Mouse (Mus musculus): ENCODE data around the gene Tubal3. TPM values are rescaled to one million over a fixed set of nuclear protein-coding genes. Genes with fewer than 3 reads are reported as not detected.

The Tubal3 gene
- polyA plus RNA-seq, 1 experiment from 2014 or later: not detected

DNA sequence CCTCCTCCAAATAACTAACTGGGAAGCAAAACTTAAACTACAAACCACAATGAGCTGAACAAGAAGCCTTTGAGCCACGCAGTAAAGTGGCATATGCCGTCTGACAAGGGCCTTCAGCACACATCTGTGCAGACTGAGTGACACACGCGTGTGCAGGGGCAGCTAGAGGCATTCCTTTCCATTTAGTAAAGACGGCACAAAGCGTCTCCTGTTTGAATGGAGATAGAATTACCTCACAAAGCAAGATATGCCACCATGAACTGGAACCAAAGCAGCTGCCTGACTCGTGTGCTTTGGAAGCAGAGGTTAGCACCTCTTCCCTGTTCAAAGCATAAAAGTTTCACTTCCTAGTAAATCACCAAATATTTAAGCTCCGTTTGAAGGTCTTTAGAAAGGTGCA, 28.0 kb upstream of the Tubal3 start:
- Histone ChIP-seq H3K9ac (replicated peaks; ENCODE audit: low read length) (0 out of 2 replicates have a peak overlapping the region, but pooled peaks have one; percentile 13), H3K9me3 (replicated peaks; ENCODE audit: control insufficient read depth, low read length) (no peaks in the 10 kb centered on the region), H3K27me3 (ENCODE audit: control insufficient read depth, insufficient read depth, low read length) (no peaks in the 10 kb centered on the region), H3K4me1 (ENCODE audit: control insufficient read depth, insufficient read depth, low read length) (no peaks in the 10 kb centered on the region), H3K27ac (replicated peaks; ENCODE audit: low read depth, low read length) (no peak overlapping the region), H3K4me2 (ENCODE audit: low read depth, low read length) (peak overlapping the region; percentile 21; the same call in 1 of the 2 replicates), H3K4me3 (ENCODE audit: low read depth, low read length) (peak overlapping the region; percentile 14; the same call in 1 of the 2 replicates), H3K36me3 (replicated peaks; ENCODE audit: control insufficient read depth, insufficient read depth, low read depth, low read length) (peaks cover 13% of the 10 kb centered on the region)
- no peak for ATAC-seq (replicated peaks; ENCODE audit: insufficient number of reproducible peaks, low FRiP score, low TSS enrichment, low read depth)
- WGBS: 36% methylated on average over 8 of the region's 8 CpGs
- peak; percentile 32 for DNase-seq (ENCODE audit: low spot score)

DNA sequence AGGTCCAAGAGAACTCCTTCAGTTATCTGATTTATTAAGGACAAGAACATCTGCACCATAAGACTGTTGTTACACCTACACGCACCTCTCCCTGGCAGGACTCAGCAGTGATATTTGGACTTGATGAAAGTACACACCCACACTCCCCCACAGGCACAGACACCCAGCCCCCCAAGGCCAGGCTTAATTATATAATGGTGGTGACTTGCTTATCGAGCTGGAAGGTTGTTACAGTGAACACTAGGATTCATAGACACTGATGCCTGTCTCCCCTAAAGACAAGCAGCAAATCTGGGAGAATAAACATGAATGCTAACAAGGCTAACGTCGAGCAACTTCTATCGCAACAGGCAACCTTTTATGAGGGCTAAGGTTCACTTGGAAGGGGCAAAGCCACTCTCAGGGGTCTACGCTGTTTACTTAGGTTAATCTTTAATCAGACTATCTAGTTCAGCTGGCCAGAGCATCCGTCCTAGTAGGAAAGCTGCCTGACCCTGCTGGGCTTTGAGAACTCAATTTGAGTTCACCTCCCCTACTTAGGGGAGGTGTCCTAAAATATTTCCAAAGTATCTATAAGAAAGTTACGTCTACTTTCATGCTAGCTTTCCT, 26.5 kb upstream of the Tubal3 start:
- peak overlapping the region; percentile 45 for H3K4me3 ChIP-seq (ENCODE audit: low read depth, low read length)
- 36% methylated on average over 8 of the region's 8 CpGs for WGBS
- H3K9ac ChIP-seq (replicated peaks; ENCODE audit: low read length): peak overlapping the region; percentile 23
- H3K36me3 ChIP-seq (replicated peaks; ENCODE audit: control insufficient read depth, insufficient read depth, low read depth, low read length): peaks cover 11% of the 10 kb centered on the region
- DNase-seq (ENCODE audit: low spot score): no peak
- H3K9me3 ChIP-seq (replicated peaks; ENCODE audit: control insufficient read depth, low read length): no peaks in the 10 kb centered on the region
- peak overlapping the region; percentile 40 for H3K4me2 ChIP-seq (ENCODE audit: low read depth, low read length)
- H3K27me3 ChIP-seq (ENCODE audit: control insufficient read depth, insufficient read depth, low read length): no peaks in the 10 kb centered on the region
- H3K27ac ChIP-seq (replicated peaks; ENCODE audit: low read depth, low read length): no peak overlapping the region
- no peak for ATAC-seq (replicated peaks; ENCODE audit: insufficient number of reproducible peaks, low FRiP score, low TSS enrichment, low read depth)
- no peaks in the 10 kb centered on the region for H3K4me1 ChIP-seq (ENCODE audit: control insufficient read depth, insufficient read depth, low read length)

GRCm38 (mm10) chr13:3892601-3893000, 25.5 kb upstream of the Tubal3 start:
- H3K4me3 ChIP-seq (ENCODE audit: low read depth, low read length): peak overlapping the region; percentile 45
- no peaks in the 10 kb centered on the region for H3K4me1 ChIP-seq (ENCODE audit: control insufficient read depth, insufficient read depth, low read length)
- H3K27ac ChIP-seq (replicated peaks; ENCODE audit: low read depth, low read length): no peak overlapping the region
- H3K27me3 ChIP-seq (ENCODE audit: control insufficient read depth, insufficient read depth, low read length): no peaks in the 10 kb centered on the region
- peaks cover 4% of the 10 kb centered on the region for H3K36me3 ChIP-seq (replicated peaks; ENCODE audit: control insufficient read depth, insufficient read depth, low read depth, low read length)
- H3K9ac ChIP-seq (replicated peaks; ENCODE audit: low read length): peak overlapping the region; percentile 53
- H3K4me2 ChIP-seq (ENCODE audit: low read depth, low read length): peak overlapping the region; percentile 40
- H3K9me3 ChIP-seq (replicated peaks; ENCODE audit: control insufficient read depth, low read length): no peaks in the 10 kb centered on the region
- WGBS: 13% methylated on average over 7 of the region's 7 CpGs
- no peak for ATAC-seq (replicated peaks; ENCODE audit: insufficient number of reproducible peaks, low FRiP score, low TSS enrichment, low read depth)
- peak; percentile 60 for DNase-seq (ENCODE audit: low spot score)

GRCm38 (mm10) chr13:3893126-3893734, 24.8 kb upstream of the Tubal3 start:
- H3K4me2 ChIP-seq (ENCODE audit: low read depth, low read length): peak overlapping the region; percentile 35; the same call in 1 of the 2 replicates
- 0 out of 2 replicates have a peak overlapping the region, but pooled peaks have one; percentile 5 for H3K27ac ChIP-seq (replicated peaks; ENCODE audit: low read depth, low read length)

GRCm38 (mm10) chr13:3894549-3894948, 23.5 kb upstream of the Tubal3 start:
- no peak overlapping the region for H3K9ac ChIP-seq (replicated peaks; ENCODE audit: low read length)
- no peak overlapping the region for H3K4me2 ChIP-seq (ENCODE audit: low read depth, low read length)
- no peak overlapping the region for H3K27ac ChIP-seq (replicated peaks; ENCODE audit: low read depth, low read length)
- H3K9me3 ChIP-seq (replicated peaks; ENCODE audit: control insufficient read depth, low read length): no peaks in the 10 kb centered on the region
- no peak overlapping the region for H3K4me3 ChIP-seq (ENCODE audit: low read depth, low read length)
- ATAC-seq (replicated peaks; ENCODE audit: insufficient number of reproducible peaks, low FRiP score, low TSS enrichment, low read depth): no peak
- WGBS: 80% methylated on average over 8 of the region's 8 CpGs
- no peaks in the 10 kb centered on the region for H3K4me1 ChIP-seq (ENCODE audit: control insufficient read depth, insufficient read depth, low read length)
- H3K27me3 ChIP-seq (ENCODE audit: control insufficient read depth, insufficient read depth, low read length): no peaks in the 10 kb centered on the region
- H3K36me3 ChIP-seq (replicated peaks; ENCODE audit: control insufficient read depth, insufficient read depth, low read depth, low read length): no peaks in the 10 kb centered on the region
- no peak for DNase-seq (ENCODE audit: low spot score)

More at GRCm38 (mm10) chr13:3893126-3893734, 24.8 kb upstream of the Tubal3 start:
- no peaks in the 10 kb centered on the region for H3K27me3 ChIP-seq (ENCODE audit: control insufficient read depth, insufficient read depth, low read length)
- ATAC-seq (replicated peaks; ENCODE audit: insufficient number of reproducible peaks, low FRiP score, low TSS enrichment, low read depth) (peak; percentile 97), DNase-seq (ENCODE audit: low spot score) (peak; percentile 96)
- peak overlapping the region; percentile 57 for H3K9ac ChIP-seq (replicated peaks; ENCODE audit: low read length)
- H3K4me3 ChIP-seq (ENCODE audit: low read depth, low read length): peak overlapping the region; percentile 45
- whole genome bisulfite sequencing: under 1% methylated on average over 35 of the region's 35 CpGs
- H3K4me1 ChIP-seq (ENCODE audit: control insufficient read depth, insufficient read depth, low read length): no peaks in the 10 kb centered on the region
- peaks cover 1% of the 10 kb centered on the region for H3K36me3 ChIP-seq (replicated peaks; ENCODE audit: control insufficient read depth, insufficient read depth, low read depth, low read length)
- no peaks in the 10 kb centered on the region for H3K9me3 ChIP-seq (replicated peaks; ENCODE audit: control insufficient read depth, low read length)

GRCm38 (mm10) chr13:3895397-3895980, 22.6 kb upstream of the Tubal3 start:
- Histone ChIP-seq H3K9me3 (replicated peaks; ENCODE audit: control insufficient read depth, low read length) (no peaks in the 10 kb centered on the region), H3K4me2 (ENCODE audit: low read depth, low read length) (no peak overlapping the region), H3K27me3 (ENCODE audit: control insufficient read depth, insufficient read depth, low read length) (no peaks in the 10 kb centered on the region), H3K9ac (replicated peaks; ENCODE audit: low read length) (no peak overlapping the region), H3K4me1 (ENCODE audit: control insufficient read depth, insufficient read depth, low read length) (no peaks in the 10 kb centered on the region), H3K36me3 (replicated peaks; ENCODE audit: control insufficient read depth, insufficient read depth, low read depth, low read length) (no peaks in the 10 kb centered on the region), H3K4me3 (ENCODE audit: low read depth, low read length) (no peak overlapping the region), H3K27ac (replicated peaks; ENCODE audit: low read depth, low read length) (no peak overlapping the region)
- ATAC-seq (replicated peaks; ENCODE audit: insufficient number of reproducible peaks, low FRiP score, low TSS enrichment, low read depth): no peak
- no peak for DNase-seq (ENCODE audit: low spot score)
- 88% methylated on average over 8 of the region's 8 CpGs for WGBS

DNA sequence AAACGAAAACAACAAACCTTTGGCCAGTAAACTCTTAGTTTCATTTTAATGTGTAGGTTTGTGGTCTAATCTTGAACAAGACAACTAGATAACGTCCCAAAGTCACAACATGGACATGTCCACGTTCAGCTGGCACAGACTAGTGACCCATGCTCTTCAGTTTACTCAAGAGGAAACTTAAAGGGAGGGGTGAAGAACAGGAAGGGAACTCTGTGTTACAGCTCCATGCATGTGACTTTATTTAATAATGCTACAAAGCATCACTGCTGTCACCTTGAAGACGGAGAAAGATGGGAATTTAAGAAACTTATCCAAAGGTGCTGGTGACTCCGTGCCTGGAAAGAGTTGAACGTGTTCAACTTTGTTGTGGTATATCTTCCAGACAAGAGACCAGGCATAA, 22.0 kb upstream of the Tubal3 start:
- Histone ChIP-seq H3K27me3 (ENCODE audit: control insufficient read depth, insufficient read depth, low read length) (no peaks in the 10 kb centered on the region), H3K4me2 (ENCODE audit: low read depth, low read length) (no peak overlapping the region), H3K4me1 (ENCODE audit: control insufficient read depth, insufficient read depth, low read length) (no peaks in the 10 kb centered on the region), H3K9me3 (replicated peaks; ENCODE audit: control insufficient read depth, low read length) (no peaks in the 10 kb centered on the region), H3K9ac (replicated peaks; ENCODE audit: low read length) (no peak overlapping the region), H3K36me3 (replicated peaks; ENCODE audit: control insufficient read depth, insufficient read depth, low read depth, low read length) (no peaks in the 10 kb centered on the region), H3K27ac (replicated peaks; ENCODE audit: low read depth, low read length) (no peak overlapping the region), H3K4me3 (ENCODE audit: low read depth, low read length) (no peak overlapping the region)
- WGBS: 89% methylated on average over 6 of the region's 6 CpGs
- DNase-seq (ENCODE audit: low spot score) (no peak), ATAC-seq (replicated peaks; ENCODE audit: insufficient number of reproducible peaks, low FRiP score, low TSS enrichment, low read depth) (no peak)

DNA sequence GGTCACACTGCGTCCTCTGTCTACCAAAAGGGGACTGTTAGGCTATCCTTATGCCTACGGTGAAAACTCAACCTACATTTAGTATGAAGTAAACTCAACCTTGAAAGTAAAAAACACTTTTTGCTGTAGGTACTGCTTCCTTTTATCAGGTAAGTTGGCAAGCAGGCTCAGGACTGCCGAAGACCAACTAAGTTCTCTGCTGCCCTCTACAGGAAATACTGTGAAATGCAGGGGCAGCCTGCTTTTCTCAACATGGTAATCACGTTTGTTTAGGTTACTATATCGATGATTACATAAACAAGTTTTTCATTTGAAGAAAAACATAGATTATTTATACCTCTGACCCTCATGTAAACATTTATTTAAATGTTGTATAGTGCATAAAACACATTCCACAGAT, 21.2 kb upstream of the Tubal3 start:
- no peaks in the 10 kb centered on the region for H3K36me3 ChIP-seq (replicated peaks; ENCODE audit: control insufficient read depth, insufficient read depth, low read depth, low read length)
- WGBS: 37% methylated on average over 5 of the region's 5 CpGs
- H3K4me3 ChIP-seq (ENCODE audit: low read depth, low read length): no peak overlapping the region
- H3K4me2 ChIP-seq (ENCODE audit: low read depth, low read length): no peak overlapping the region
- no peaks in the 10 kb centered on the region for H3K9me3 ChIP-seq (replicated peaks; ENCODE audit: control insufficient read depth, low read length)
- DNase-seq (ENCODE audit: low spot score): peak; percentile 89
- ATAC-seq (replicated peaks; ENCODE audit: insufficient number of reproducible peaks, low FRiP score, low TSS enrichment, low read depth): no peak
- no peaks in the 10 kb centered on the region for H3K4me1 ChIP-seq (ENCODE audit: control insufficient read depth, insufficient read depth, low read length)
- H3K27me3 ChIP-seq (ENCODE audit: control insufficient read depth, insufficient read depth, low read length): no peaks in the 10 kb centered on the region
- no peak overlapping the region for H3K27ac ChIP-seq (replicated peaks; ENCODE audit: low read depth, low read length)
- no peak overlapping the region for H3K9ac ChIP-seq (replicated peaks; ENCODE audit: low read length)

Measured in embryonic facial prominence, embryonic 11.5 days (tissue).